Mouse (Mus musculus) midbrain, embryonic 16.5 days (tissue): ENCODE data around the gene Dennd6b. TPM values are rescaled to one million over a fixed set of nuclear protein-coding genes. Genes with fewer than 3 reads are reported as not detected.

Source experiments
- ATAC-seq: fragments of 200-750 bp; cut with Nextera tagmentation; 2 replicates; pipeline ENCODE4 v1.8.0; 2017; ENCODE audit warnings: moderate TSS enrichment
- H3K27ac ChIP-seq: fragments of 300-500 bp; sonication (generic); 2 replicates; pipeline ENCODE4 v1.5.1; 2014; ENCODE audit warnings: mild to moderate bottlenecking, low read length, mixed read lengths
- H3K27me3 ChIP-seq: fragments of 300-500 bp; sonication (generic); 2 replicates; pipeline ENCODE4 v1.6.1; 2014; ENCODE audit warnings: low read depth, low read length, mixed read lengths; ENCODE audit not compliant: control insufficient read depth, insufficient read depth
- H3K36me3 ChIP-seq: fragments of 300-500 bp; sonication (generic); 2 replicates; pipeline ENCODE4 v1.6.1; 2014; ENCODE audit warnings: mild to moderate bottlenecking, low read length, moderate library complexity, mixed read lengths; ENCODE audit not compliant: control insufficient read depth, insufficient read depth
- H3K4me1 ChIP-seq: fragments of 300-500 bp; sonication (generic); 2 replicates; pipeline ENCODE4 v1.6.1; 2014; ENCODE audit warnings: mild to moderate bottlenecking, low read length, mixed read lengths; ENCODE audit not compliant: control insufficient read depth, insufficient read depth
- H3K4me2 ChIP-seq: fragments of 300-500 bp; sonication (generic); 2 replicates; pipeline ENCODE4 v1.6.1; 2014; ENCODE audit warnings: mild to moderate bottlenecking, low read length, mixed read lengths
- H3K4me3 ChIP-seq: fragments of 300-500 bp; sonication (generic); 2 replicates; pipeline ENCODE4 v1.5.1; 2014; ENCODE audit warnings: low read depth, mild to moderate bottlenecking, low read length, moderate library complexity, mixed read lengths
- H3K9ac ChIP-seq: fragments of 300-500 bp; sonication (generic); 2 replicates; pipeline ENCODE4 v1.6.1; 2014; ENCODE audit warnings: low read depth, low read length, mixed read lengths
- H3K9me3 ChIP-seq: fragments of 300-500 bp; sonication (generic); replicated peaks from 2 replicates; pipeline ENCODE4 v1.6.1; 2014; ENCODE audit warnings: mild to moderate bottlenecking, low read length, mixed read lengths; ENCODE audit not compliant: control insufficient read depth, poor library complexity, severe bottlenecking
- WGBS: fragments of 180-500 bp; shearing (Covaris S2); extraction: QIAGEN DNeasy Blood & Tissue Kit; methylation state at CpG from one replicate; pipeline ENCODE4 v1.1.7; 2014; 5-methylcytosine and 5-hydroxymethylcytosine counted together
- polyA plus RNA-seq: library from polyadenylated mRNA; unstranded; fragments of >200 nt; fragmentation: Nextera tagmentation; extraction: Ambion mirVana; gene quantifications from 2 replicates; pipeline ENCODE4 v1.2.1, GENCODE M21; 2015

Dennd6b gene
- polyA plus RNA-seq, 1 experiment from 2014 or later: 124 TPM

- ATAC-seq: no peak
- Histone ChIP-seq H3K4me2 (no peak overlapping the region), H3K4me1 (peaks cover 42% of the 10 kb centered on the region), H3K27me3 (peaks cover 2% of the 10 kb centered on the region), H3K4me3 (no peak overlapping the region), H3K36me3 (no peaks in the 10 kb centered on the region; the same call in 1 of the 2 replicates), H3K9me3 (no peaks in the 10 kb centered on the region), H3K27ac (no peak overlapping the region), H3K9ac (no peak overlapping the region)
- 90% methylated on average over 11 of the region's 11 CpGs for WGBS
These were observed 51.3 kb downstream of the Dennd6b start for GRCm38 (mm10) chr15:89144965-89145364.

GRCm38 (mm10) chr15:89143134-89143533, 53.2 kb downstream of the Dennd6b start:
- Histone ChIP-seq H3K36me3 (no peaks in the 10 kb centered on the region; the same call in 1 of the 2 replicates), H3K27ac (no peak overlapping the region), H3K4me1 (peaks cover 38% of the 10 kb centered on the region), H3K4me2 (no peak overlapping the region), H3K9ac (no peak overlapping the region), H3K9me3 (no peaks in the 10 kb centered on the region), H3K4me3 (no peak overlapping the region), H3K27me3 (peaks cover 8% of the 10 kb centered on the region)
- no peak for ATAC-seq
- WGBS: 81% methylated on average over 2 of the region's 2 CpGs

GRCm38 (mm10) chr15:89141905-89142304, 54.4 kb downstream of the Dennd6b start:
- peaks cover 26% of the 10 kb centered on the region for H3K4me1 ChIP-seq
- peaks cover 8% of the 10 kb centered on the region for H3K27me3 ChIP-seq
- H3K4me3 ChIP-seq: no peak overlapping the region
- 69% methylated on average over 4 of the region's 4 CpGs for WGBS
- no peak for ATAC-seq
- no peaks in the 10 kb centered on the region; the same call in 1 of the 2 replicates for H3K36me3 ChIP-seq
- no peak overlapping the region for H3K4me2 ChIP-seq
- H3K9me3 ChIP-seq: no peaks in the 10 kb centered on the region
- no peak overlapping the region for H3K9ac ChIP-seq
- no peak overlapping the region for H3K27ac ChIP-seq

DNA sequence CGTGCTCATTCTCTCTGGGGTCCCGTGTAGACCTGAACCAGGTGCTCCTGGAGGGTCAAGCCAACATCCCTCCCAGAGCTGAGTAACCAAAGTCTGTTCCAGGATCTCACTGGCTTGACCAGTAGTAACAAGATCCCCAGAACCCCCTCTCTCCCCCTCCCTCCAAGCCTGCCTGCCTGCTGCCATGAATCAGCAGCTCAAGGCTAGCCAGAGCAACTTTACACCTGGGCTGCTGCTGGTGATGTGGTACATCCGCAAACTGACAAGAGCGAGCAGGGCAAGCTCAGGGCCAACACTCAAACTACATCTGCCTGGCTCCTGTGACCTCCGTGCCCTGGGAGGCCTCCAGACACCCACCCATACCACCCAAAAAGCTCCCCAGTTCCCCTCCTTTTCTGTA, 54.9 kb downstream of the Dennd6b start:
- H3K36me3 ChIP-seq: no peaks in the 10 kb centered on the region; the same call in 1 of the 2 replicates
- no peak overlapping the region for H3K9ac ChIP-seq
- H3K4me1 ChIP-seq: peaks cover 23% of the 10 kb centered on the region
- no peak overlapping the region for H3K4me3 ChIP-seq
- 31% methylated on average over 5 of the region's 5 CpGs for WGBS
- no peak overlapping the region for H3K27ac ChIP-seq
- no peak for ATAC-seq
- H3K9me3 ChIP-seq: no peaks in the 10 kb centered on the region
- peaks cover 8% of the 10 kb centered on the region for H3K27me3 ChIP-seq
- H3K4me2 ChIP-seq: no peak overlapping the region

DNA sequence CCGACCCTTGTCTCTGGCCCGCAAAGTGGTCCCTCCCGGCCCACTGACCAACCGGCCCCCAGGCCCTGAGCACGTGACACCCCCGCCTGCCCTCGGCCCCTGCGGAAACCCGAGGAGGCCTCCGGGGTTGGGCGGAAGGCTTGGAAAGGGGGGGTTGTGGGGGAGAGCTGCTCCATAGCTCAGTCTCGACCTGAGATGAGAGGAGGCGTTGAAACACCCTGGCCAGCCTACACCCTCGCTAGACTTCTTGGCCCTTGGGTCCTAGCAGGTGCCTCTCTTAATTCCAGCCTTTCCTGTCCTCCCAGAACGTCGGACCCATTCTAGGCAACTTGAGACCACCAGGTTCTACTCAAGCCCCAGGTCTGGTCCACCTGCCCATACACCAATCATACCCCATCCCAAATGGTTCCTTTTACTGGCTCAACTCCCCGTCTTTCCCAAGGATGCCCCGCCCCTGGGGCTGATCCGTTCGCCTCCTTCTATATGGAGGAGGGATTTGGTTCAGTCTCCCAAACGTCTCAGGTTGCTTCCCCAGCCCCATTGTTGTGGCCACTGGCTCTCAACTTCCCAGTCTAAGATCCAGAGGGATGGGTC, 55.5 kb downstream of the Dennd6b start, which contains the start of gene Mapk12:
Mapk12 (minus strand) TSS at position 45 of the 594 bp plus-strand sequence.
- no peaks in the 10 kb centered on the region for H3K9me3 ChIP-seq
- H3K4me2 ChIP-seq: peak within 1 kb of the TSS; percentile 97
- H3K27ac ChIP-seq: no peak within 1 kb of the TSS
- peak within 1 kb of the TSS; percentile 49 for H3K4me3 ChIP-seq
- WGBS: 1% methylated on average over 21 of the region's 21 CpGs
- peaks cover 8% of the 10 kb centered on the region for H3K27me3 ChIP-seq
- no peaks in the 10 kb centered on the region; the same call in 1 of the 2 replicates for H3K36me3 ChIP-seq
- H3K9ac ChIP-seq: peak within 1 kb of the TSS; percentile 69
- H3K4me1 ChIP-seq: peaks cover 17% of the 10 kb centered on the region
- ATAC-seq: peak; percentile 44; the same call in 1 of the 2 replicates

DNA sequence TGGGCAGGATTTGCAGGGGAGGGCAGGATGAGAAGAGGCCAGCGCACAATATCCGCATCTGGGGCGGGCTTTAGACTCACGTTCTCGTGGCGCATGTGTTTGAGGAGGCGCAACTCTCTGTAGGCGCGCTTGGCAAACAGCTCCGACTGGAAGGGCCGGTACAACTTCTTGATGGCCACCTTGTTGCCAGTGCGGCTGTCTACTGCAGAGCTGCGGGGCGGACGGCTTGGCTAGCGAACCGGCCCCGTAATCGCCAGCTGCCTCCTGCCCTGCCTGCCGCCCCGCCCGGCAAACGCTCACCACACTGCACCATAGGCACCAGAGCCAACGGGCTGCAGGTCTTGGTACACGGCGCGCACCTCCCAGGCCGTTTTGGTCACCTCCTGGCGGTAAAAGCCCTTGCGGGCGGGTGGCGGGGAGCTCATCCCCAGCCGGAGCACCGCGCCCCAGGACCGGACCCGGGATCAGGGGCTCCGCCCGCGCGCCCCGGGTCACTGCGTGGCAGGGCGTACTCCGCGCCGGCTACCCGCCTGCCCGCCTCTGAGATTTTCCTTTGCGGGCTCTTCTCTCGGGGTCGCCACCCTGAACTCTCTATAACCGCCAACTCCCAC, 56.1 kb downstream of the Dennd6b start:
- ATAC-seq: peak; percentile 33
- Histone ChIP-seq H3K4me1 (peaks cover 17% of the 10 kb centered on the region), H3K4me3 (peak overlapping the region; percentile 49), H3K9me3 (no peaks in the 10 kb centered on the region), H3K9ac (peak overlapping the region; percentile 69), H3K27me3 (peaks cover 8% of the 10 kb centered on the region), H3K27ac (no peak overlapping the region), H3K36me3 (no peaks in the 10 kb centered on the region; the same call in 1 of the 2 replicates), H3K4me2 (peak overlapping the region; percentile 97)
- under 1% methylated on average over 49 of the region's 53 CpGs for WGBS

GRCm38 (mm10) chr15:89138531-89138930, 57.8 kb downstream of the Dennd6b start:
- ATAC-seq: no peak
- Histone ChIP-seq H3K4me2 (no peak overlapping the region), H3K27ac (no peak overlapping the region), H3K27me3 (peaks cover 8% of the 10 kb centered on the region), H3K9me3 (no peaks in the 10 kb centered on the region), H3K4me3 (no peak overlapping the region), H3K36me3 (no peaks in the 10 kb centered on the region; the same call in 1 of the 2 replicates), H3K9ac (no peak overlapping the region), H3K4me1 (peaks cover 17% of the 10 kb centered on the region)
- 95% methylated on average over 6 of the region's 6 CpGs for WGBS

DNA sequence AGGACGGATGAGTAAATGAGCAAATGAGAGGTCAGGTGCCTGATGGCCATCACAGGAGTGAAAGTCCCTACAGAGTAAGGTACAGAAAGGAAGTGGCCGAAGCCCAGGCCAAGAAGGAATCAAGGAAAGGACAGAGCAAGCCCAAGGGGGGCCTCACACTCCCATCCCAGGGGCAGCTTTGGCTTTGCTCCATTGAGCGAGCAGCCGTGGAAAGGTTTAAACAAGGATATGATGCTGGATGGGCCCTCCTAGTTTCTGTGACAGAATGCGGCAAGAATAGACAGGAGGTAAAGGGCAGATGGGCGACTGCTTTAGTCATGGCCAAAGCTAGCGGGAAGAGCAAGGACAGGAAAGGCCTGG, 58.3 kb downstream of the Dennd6b start:
- ATAC-seq: no peak
- Histone ChIP-seq H3K36me3 (no peaks in the 10 kb centered on the region; the same call in 1 of the 2 replicates), H3K4me2 (no peak overlapping the region), H3K27me3 (peaks cover 8% of the 10 kb centered on the region), H3K4me1 (peaks cover 17% of the 10 kb centered on the region), H3K4me3 (no peak overlapping the region), H3K27ac (no peak overlapping the region), H3K9ac (no peak overlapping the region), H3K9me3 (no peaks in the 10 kb centered on the region)
- WGBS: 92% methylated on average over 7 of the region's 7 CpGs

DNA sequence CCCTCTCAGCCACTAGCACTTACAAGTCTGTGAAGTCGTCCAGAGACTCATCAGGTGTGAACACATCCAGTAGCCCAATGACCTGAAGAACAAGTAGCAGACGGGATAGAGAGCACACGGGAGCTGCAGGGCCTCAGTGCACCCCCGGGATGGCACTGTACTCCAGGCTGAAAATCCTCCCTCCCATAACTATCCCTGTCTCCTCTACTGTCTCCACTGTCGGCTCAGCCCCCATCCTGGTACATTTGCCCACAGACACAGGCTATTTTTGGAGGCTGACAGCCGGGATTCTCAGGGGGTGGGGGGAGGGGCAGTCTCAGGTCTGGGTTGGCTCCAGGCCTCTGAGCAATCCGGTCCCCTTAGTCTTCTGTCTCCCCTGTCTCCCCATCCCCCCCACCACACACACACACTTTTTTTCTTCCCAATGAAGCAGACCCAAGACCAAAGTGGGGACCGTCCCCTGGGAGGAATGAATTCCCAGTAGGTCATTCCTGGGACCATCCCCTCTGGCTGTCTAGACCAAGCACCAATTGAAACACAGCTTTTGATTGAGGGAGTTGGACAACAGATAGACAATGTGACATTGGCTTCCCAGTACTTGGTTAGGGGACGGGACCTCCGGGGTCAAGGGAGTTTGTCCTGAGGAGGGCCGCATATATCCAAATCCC, 58.8 kb downstream of the Dennd6b start:
- Histone ChIP-seq H3K4me3 (no peak overlapping the region), H3K4me2 (no peak overlapping the region), H3K36me3 (no peaks in the 10 kb centered on the region), H3K4me1 (peaks cover 17% of the 10 kb centered on the region), H3K27ac (no peak overlapping the region), H3K27me3 (peaks cover 8% of the 10 kb centered on the region), H3K9ac (no peak overlapping the region), H3K9me3 (no peaks in the 10 kb centered on the region)
- 81% methylated on average over 11 of the region's 11 CpGs for WGBS
- no peak for ATAC-seq
